Mouse (Mus musculus): Measurements from ENCODE around the gene Rtkn. TPM values are rescaled to one million over a fixed set of nuclear protein-coding genes. Genes with fewer than 3 reads are reported as not detected.
A peak's percentile ranks its signal among the peaks of the same experiment; 100 is the strongest.
"Not testable (repeated sequence)": the region's sequence is repeated elsewhere in the genome, so short reads cannot be mapped to it uniquely, and the experiment has no call there.

The Rtkn gene
- polyA plus RNA-seq, 1 experiment: 13.4 TPM

DNA sequence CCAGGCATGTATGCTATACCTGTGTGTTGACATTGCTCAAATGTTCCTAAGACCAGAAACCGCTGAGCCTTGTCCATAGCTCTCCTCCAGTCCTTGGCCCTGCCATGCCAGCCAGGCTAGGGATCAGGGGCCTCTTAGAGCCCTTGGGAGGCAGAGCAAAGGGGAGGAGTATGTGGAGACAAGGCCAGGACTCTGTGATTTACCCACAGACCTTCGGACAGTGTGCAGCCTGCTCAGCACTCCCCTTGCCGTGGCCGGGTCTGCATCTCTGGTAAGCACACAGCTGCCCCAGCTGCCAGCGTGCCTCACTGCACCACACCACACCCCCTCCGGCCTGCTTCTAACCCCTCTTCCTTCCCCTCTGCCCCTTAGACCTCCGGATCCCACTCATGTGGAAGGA lies 12.0 kb downstream of the Rtkn start:
- H3K4me3 ChIP-seq (ENCODE audit: insufficient read depth, low read length): no peak overlapping the region
- TF ChIP-seq POLR2A (IDR thresholded peaks at IDR 0.05; ENCODE audit: low read depth, low read length): no peak
- TF ChIP-seq CTCF (IDR thresholded peaks at IDR 0.05; ENCODE audit: borderline replicate concordance, insufficient read depth, low read length): no peak
- H3K27ac ChIP-seq (ENCODE audit: insufficient read depth, low read length): no peak overlapping the region
- H3K4me1 ChIP-seq (ENCODE audit: control insufficient read depth, insufficient read depth, low read length): peaks cover 18% of the 10 kb centered on the region

DNA sequence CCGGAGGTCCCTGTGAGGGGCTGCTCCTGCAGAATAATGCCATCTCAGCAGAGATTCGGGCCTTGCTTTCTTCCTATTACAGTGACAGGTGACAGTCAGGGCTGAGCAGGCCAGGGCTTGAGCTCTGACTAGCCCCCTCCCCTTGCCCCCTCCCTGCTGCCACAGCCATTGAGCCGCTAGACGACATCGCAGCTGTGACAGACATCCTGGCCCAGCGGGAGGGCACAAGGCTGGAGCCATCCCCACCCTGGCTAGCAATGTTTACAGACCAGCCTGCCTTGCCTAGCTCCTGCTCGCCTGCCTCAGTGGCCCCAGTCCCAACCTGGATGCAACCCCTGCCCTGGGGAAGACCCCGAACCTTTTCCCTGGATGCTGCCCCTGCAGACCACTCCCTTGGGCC lies 16.5 kb downstream of the Rtkn start:
- Histone ChIP-seq H3K4me1 (ENCODE audit: control insufficient read depth, insufficient read depth, low read length) (no peaks in the 10 kb centered on the region; the same call in 1 of the 2 replicates), H3K27ac (ENCODE audit: insufficient read depth, low read length) (no peak overlapping the region), H3K4me3 (ENCODE audit: insufficient read depth, low read length) (no peak overlapping the region)
- TF ChIP-seq CTCF (IDR thresholded peaks at IDR 0.05; ENCODE audit: borderline replicate concordance, insufficient read depth, low read length) (no peak), POLR2A (IDR thresholded peaks at IDR 0.05; ENCODE audit: low read depth, low read length) (no peak)

DNA sequence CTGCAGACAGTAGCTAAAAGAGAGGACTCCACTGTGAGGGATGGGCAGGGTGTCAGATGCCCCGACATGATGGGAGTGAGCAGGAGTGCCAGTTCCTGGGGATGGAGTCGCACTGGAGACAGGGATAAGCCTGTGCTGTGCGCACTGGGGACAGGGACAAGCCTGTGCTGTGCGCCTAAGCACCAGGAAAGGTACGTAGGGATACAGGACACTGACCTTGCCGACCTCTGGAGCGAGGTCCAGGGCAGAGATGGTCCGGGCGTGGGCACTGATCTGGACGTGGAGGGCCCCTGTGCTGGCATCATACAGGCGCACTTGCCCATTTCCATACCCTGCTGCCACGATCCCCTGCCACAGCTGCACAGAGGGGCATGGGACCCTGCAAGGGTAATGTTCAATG lies 17.8 kb downstream of the Rtkn start:
- TF ChIP-seq POLR2A (IDR thresholded peaks at IDR 0.05; ENCODE audit: low read depth, low read length) (no peak), CTCF (IDR thresholded peaks at IDR 0.05; ENCODE audit: borderline replicate concordance, insufficient read depth, low read length) (no peak)
- Histone ChIP-seq H3K27ac (ENCODE audit: insufficient read depth, low read length) (no peak overlapping the region), H3K4me3 (ENCODE audit: insufficient read depth, low read length) (no peak overlapping the region), H3K4me1 (ENCODE audit: control insufficient read depth, insufficient read depth, low read length) (no peaks in the 10 kb centered on the region)

DNA sequence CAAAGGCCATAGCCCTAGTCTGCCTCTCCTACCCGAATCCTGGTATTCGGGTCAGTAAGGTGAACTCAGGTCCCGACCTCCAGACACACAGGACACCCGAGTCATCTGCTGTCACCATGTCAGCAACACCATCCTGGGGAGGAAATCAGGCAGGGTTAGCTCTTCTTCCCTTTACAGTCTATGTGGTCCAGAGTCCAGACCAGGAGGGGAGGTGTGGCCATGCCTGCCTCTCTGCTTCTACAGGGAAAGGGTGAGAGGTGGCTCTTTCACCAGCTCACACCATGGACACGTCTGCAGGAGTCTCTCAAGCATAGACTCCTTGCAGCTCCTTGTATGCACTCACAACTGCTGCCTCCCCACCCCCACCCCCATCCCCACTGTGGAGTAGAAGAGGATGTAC lies 18.2 kb downstream of the Rtkn start:
- Histone ChIP-seq H3K4me3 (ENCODE audit: insufficient read depth, low read length) (no peak overlapping the region), H3K27ac (ENCODE audit: insufficient read depth, low read length) (no peak overlapping the region), H3K4me1 (ENCODE audit: control insufficient read depth, insufficient read depth, low read length) (no peaks in the 10 kb centered on the region)
- TF ChIP-seq CTCF (IDR thresholded peaks at IDR 0.05; ENCODE audit: borderline replicate concordance, insufficient read depth, low read length) (no peak), POLR2A (IDR thresholded peaks at IDR 0.05; ENCODE audit: low read depth, low read length) (no peak)

DNA sequence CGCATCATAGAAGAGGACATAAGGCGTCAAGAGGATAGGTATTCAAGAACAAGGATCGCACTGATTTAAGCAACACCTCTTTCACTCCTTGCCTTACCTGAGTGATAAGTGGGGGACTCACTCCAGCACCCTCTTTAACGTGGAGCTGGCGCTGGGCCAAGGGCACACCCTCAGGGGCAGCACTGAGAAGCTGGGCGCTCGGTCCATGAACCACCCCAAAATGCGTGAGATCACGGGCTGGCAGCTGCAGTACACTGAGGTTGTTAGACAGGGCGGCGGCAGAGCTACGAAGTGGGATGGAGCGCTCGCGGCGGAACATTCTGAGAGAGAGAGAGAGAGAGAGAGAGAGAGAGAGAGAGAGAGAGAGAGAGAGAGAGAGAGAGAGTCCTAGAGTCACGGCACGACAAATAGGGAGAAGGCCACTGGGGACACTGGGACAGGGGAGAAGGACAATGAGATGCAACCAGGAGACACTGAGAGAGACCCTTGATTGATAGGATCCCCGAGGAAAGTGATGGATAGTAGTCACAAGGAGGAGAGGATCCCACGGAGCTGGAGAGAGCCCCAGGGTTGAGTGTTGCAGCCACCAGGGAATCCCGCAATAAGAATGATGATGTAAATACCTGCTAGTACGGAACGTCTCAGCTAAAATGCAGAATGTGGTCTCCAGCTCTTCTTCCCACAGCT lies 20.4 kb downstream of the Rtkn start:
- H3K4me3 ChIP-seq (ENCODE audit: insufficient read depth, low read length): peak overlapping the region; percentile 59
- TF ChIP-seq CTCF (IDR thresholded peaks at IDR 0.05; ENCODE audit: borderline replicate concordance, insufficient read depth, low read length) (no peak), POLR2A (IDR thresholded peaks at IDR 0.05; ENCODE audit: low read depth, low read length) (no peak)
- H3K27ac ChIP-seq (ENCODE audit: insufficient read depth, low read length): no peak overlapping the region
- no peaks in the 10 kb centered on the region for H3K4me1 ChIP-seq (ENCODE audit: control insufficient read depth, insufficient read depth, low read length)

DNA sequence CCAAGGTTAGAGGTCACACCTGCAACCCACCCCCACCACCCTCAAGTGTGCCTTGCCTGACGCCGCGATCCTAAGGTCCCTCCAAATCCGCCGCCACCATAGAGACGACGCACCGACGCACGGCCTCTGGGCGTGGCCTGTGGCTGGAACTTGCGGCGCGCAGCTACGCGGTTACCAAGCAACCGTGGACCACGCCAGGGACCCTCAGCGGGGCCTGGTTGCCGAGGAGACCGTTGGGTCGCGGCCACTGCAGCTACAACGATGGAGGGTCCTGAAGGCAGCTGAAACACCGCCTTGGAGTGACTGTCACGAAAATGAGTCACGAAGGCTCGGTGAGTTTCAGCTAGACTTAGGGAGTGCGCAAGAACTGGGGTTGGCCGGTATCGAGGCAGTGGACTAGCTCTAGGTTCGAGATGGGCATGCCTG lies 21.0 kb downstream of the Rtkn start, which contains the start of the genes Wdr54 and 1700003E16Rik:
Wdr54 (minus strand) TSS at position 139 of the 426 bp plus-strand sequence.
1700003E16Rik (plus strand) TSS at position 146 of the 426 bp plus-strand sequence.
- Histone ChIP-seq H3K27ac (ENCODE audit: insufficient read depth, low read length) (no peak within 1 kb of the TSS), H3K4me3 (ENCODE audit: insufficient read depth, low read length) (peak within 1 kb of the TSS; percentile 59), H3K4me1 (ENCODE audit: control insufficient read depth, insufficient read depth, low read length) (no peaks in the 10 kb centered on the region)
- TF ChIP-seq POLR2A (IDR thresholded peaks at IDR 0.05; ENCODE audit: low read depth, low read length) (peak; percentile 67), CTCF (IDR thresholded peaks at IDR 0.05; ENCODE audit: borderline replicate concordance, insufficient read depth, low read length) (no peak)

DNA sequence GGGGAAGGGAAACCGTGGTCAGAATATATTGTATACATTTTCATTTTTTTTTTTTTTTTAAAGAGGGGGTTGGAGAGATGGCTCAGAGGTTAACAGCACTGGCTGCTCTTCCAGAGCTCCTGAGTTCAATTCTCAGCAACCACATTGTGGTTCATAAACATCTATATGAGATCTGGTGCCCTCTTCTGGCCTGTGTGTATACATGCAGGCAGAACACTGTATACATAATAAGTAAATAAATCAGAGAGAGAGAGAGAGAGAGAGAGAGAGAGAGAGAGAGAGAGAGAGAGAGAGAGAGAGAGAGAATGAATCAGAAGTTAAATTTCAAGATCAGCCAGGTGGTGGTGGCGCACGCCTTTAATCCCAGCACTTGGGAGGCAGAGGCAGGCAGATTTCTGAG lies 24.2 kb downstream of the Rtkn start:
- not testable (repeated sequence) for H3K4me3 ChIP-seq (ENCODE audit: insufficient read depth, low read length); H3K27ac ChIP-seq (ENCODE audit: insufficient read depth, low read length); H3K4me1 ChIP-seq (ENCODE audit: control insufficient read depth, insufficient read depth, low read length)

DNA sequence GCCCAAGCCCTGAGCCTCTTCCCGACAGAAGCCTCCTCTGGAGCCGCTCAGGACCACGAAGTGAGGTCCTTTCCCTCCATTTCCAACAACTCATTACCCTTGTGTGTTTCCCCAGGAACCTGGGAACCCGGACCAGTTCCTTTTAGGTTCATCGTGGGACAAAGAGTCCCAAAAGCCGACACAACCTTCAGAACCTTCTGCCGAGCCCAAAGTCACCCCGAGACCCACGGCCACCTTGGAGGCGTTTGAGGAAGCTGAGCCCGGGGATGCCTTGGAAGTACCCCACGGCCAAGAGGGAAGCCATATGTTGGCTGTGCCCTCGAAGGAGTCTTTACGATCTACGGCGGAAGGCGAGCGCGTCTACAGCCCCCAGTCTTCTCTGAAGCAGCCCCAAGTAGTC lies 26.2 kb downstream of the Rtkn start:
- H3K4me1 ChIP-seq (ENCODE audit: control insufficient read depth, insufficient read depth, low read length): no peaks in the 10 kb centered on the region; the same call in 1 of the 2 replicates
- no peak overlapping the region for H3K4me3 ChIP-seq (ENCODE audit: insufficient read depth, low read length)
- no peak overlapping the region for H3K27ac ChIP-seq (ENCODE audit: insufficient read depth, low read length)
- TF ChIP-seq CTCF (IDR thresholded peaks at IDR 0.05; ENCODE audit: borderline replicate concordance, insufficient read depth, low read length): no peak
- TF ChIP-seq POLR2A (IDR thresholded peaks at IDR 0.05; ENCODE audit: low read depth, low read length): no peak

DNA sequence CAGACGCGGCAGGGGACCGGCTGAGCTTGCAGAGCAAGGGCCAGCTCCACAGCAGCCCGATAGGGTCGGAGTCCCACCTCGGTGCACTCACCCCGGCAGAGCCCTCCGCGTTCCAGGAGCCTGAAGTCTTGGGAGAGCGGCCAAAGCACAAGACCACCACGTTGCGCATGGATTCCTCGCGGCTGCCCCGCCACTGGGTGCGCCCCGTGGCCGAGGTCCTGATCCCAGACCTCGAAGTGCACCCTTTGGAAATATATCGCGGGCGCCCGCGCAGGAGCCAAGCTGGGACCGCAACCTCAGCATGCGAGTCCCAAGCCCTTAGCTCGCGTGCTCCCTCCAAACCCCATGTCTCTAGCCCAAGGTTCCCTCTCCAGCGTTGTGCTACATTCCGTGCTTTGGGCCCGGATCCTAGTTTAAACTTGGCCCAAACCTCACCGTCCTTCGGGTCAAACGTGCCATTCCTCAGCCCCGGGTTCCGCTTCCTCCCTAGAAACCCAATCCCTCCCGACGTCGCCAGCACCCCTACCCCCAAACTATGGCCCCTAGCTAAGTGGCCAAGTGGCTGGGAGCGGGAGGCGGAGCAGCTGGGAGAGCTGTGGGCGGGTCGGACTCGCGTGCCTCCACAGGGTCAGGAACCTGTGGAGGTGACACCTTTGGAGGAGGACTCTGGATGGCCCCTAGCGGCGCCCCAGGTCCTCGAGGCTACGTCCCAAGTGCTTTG lies 26.8 kb downstream of the Rtkn start:
- peak overlapping the region; percentile 19; the same call in 1 of the 2 replicates for H3K4me3 ChIP-seq (ENCODE audit: insufficient read depth, low read length)
- H3K4me1 ChIP-seq (ENCODE audit: control insufficient read depth, insufficient read depth, low read length): no peaks in the 10 kb centered on the region; the same call in 1 of the 2 replicates
- TF ChIP-seq CTCF (IDR thresholded peaks at IDR 0.05; ENCODE audit: borderline replicate concordance, insufficient read depth, low read length) (no peak), POLR2A (IDR thresholded peaks at IDR 0.05; ENCODE audit: low read depth, low read length) (no peak)
- H3K27ac ChIP-seq (ENCODE audit: insufficient read depth, low read length): no peak overlapping the region

DNA sequence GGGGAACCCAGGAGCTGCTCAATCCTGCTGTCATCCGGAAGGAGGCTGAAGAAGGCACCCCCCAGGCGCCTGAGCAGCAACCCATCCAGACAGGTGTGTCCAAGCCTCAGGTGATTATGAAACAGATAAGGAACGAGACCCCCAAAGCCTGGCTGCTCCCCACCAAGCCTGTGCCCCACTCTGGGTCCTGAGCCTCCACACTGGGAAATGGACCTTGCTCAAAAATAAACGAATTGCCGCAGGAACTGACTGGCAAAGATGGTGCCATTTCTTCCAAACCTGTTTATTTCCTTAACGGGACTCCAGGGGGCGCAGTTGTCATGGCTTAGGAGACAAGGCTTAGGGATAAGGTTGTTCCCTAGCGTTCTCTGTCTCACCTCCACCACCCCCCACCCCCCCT lies 27.4 kb downstream of the Rtkn start:
- TF ChIP-seq POLR2A (IDR thresholded peaks at IDR 0.05; ENCODE audit: low read depth, low read length) (no peak), CTCF (IDR thresholded peaks at IDR 0.05; ENCODE audit: borderline replicate concordance, insufficient read depth, low read length) (peak; percentile 34; the same call in 1 of the 2 replicates)
- peak overlapping the region; percentile 19; the same call in 1 of the 2 replicates for H3K4me3 ChIP-seq (ENCODE audit: insufficient read depth, low read length)
- H3K27ac ChIP-seq (ENCODE audit: insufficient read depth, low read length): no peak overlapping the region
- no peaks in the 10 kb centered on the region; the same call in 1 of the 2 replicates for H3K4me1 ChIP-seq (ENCODE audit: control insufficient read depth, insufficient read depth, low read length)

Measured in embryonic fibroblast, embryonic 13.5 days (primary cell).